Mouse (Mus musculus) lung, postnatal 0 days (tissue): ENCODE data around the gene Tmem263.

Experiments used
- CTCF ChIP-seq: IDR thresholded peaks from 2 replicates; pipeline ENCODE4 v1.5.1; 2016; ENCODE audit warnings: antibody characterized with exemption, mild to moderate bottlenecking
- EP300 ChIP-seq: IDR thresholded peaks from 2 replicates; pipeline ENCODE4 v1.6.1; 2016; ENCODE audit warnings: antibody characterized with exemption, mild to moderate bottlenecking, control low read depth

DNA sequence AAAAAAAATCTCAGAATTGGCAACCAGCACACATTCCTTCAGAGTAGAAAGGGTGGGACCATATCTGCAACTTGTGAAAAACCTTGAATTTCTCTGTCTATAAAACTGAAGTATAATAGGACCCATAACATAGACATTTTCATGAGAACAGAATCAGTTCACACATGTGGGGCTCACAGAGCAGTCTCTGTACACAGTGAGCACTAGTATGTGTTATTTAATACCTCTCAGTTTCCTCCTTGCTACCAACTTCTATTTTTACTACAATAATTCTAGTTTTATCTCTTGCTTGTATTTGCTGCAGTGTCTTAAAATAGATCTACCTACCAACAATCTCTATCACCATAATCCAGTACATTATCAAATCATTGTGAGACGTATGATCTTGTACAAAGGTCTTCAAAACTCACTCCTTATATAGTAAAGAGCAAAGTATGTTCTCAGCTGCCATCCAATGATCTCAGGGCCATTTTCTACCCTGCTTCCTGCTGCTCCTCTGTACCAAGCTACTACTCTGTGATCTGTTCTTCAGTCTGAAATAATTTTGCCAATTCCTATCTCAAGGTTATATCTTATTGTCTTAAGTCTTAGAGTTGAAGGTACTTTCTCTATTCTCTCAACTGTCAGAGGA lies 57.7 kb downstream of the Tmem263 start:
- TF ChIP-seq EP300: no peak
- no peak for TF ChIP-seq CTCF
